Mouse (Mus musculus): Measurements from ENCODE around the gene Vps33a. TPM values are rescaled to one million over a fixed set of nuclear protein-coding genes. Genes with fewer than 3 reads are reported as not detected.

Gene Vps33a
- polyA plus RNA-seq, 1 experiment from 2014 or later, result 28.1 TPM

DNA sequence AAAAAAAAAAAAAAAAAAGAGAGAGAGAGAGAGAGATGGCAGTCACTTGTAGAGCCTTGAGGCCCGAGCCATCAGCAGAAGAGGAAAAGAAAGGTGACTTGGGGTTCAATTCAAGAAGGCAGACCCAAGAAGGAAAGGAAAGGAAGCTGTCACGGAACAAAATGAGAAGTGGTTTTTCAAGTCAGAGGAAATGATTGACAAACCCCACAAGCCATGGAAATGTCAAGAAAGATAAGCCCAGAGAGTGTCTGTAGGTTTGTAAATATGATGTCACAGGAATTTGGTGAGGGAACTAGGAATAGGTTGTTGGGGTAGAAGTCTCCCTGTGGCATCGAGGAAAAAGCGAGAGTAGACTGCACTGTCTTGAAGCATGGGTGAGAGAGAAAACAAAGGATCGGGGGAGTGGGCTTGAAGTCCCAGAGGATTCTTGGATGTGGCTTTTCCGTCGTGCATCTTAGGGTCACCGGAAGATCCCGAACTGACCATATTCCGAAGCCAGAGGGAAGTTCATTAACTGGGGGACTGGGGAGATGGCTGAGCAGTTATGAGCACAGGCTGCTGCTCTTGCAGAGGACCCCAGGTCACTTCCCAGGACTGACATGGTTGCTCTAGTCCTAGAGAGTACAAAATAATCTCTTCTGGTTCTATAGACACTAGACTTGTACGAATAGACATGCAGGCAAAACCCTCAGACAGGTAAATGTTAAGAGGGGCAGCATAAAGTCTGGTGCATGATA is 85.0 kb downstream of the Vps33a start:
- peaks cover 14% of the 10 kb centered on the region for H3K4me1 ChIP-seq
- no peak for DNase-seq (ENCODE audit: low spot score)
- no peaks in the 10 kb centered on the region for H3K9me3 ChIP-seq
- no peak overlapping the region for H3K27ac ChIP-seq (replicated peaks)
- peaks cover 6% of the 10 kb centered on the region; the same call in 1 of the 2 replicates for H3K27me3 ChIP-seq (replicated peaks; ENCODE audit: low read depth, poor library complexity, severe bottlenecking)
- WGBS, result 87% methylated on average over 11 of the region's 11 CpGs
- no peaks in the 10 kb centered on the region for H3K36me3 ChIP-seq (replicated peaks)
- H3K4me3 ChIP-seq, result no peak overlapping the region

Small RNAs within 50 kb of the gene (microRNA-seq; reads per million reads assigned to microRNA genes)
- gene Mir7647, result 1.8 reads per million

Other genes starting within 250 kb of the Vps33a start
- gene Bcl7a, start 229.2 kb downstream of the Vps33a start, polyA plus RNA-seq (2016; fragmentation: Nextera tagmentation; extraction: Ambion mirVana), result 41.7 and 42.8 TPM in 2 replicates
- 18.6 and 20.8 TPM in 2 replicates for gene Mlxip, start 178.2 kb downstream of the Vps33a start, polyA plus RNA-seq (2016; fragmentation: Nextera tagmentation; extraction: Ambion mirVana)
- 0.19 TPM in 1 of 2 replicates, not detected in the other for gene Lrrc43, start 83.7 kb downstream of the Vps33a start, polyA plus RNA-seq (2016; fragmentation: Nextera tagmentation; extraction: Ambion mirVana)
- gene Il31, start 83.5 kb downstream of the Vps33a start, polyA plus RNA-seq (2016; fragmentation: Nextera tagmentation; extraction: Ambion mirVana), result not detected in 2 replicates
- gene B3gnt4, start 62.6 kb downstream of the Vps33a start, polyA plus RNA-seq (2016; fragmentation: Nextera tagmentation; extraction: Ambion mirVana), result 1.5 and 2.0 TPM in 2 replicates
- 125 and 134 TPM in 2 replicates for gene Diablo, start 48.9 kb downstream of the Vps33a start, polyA plus RNA-seq (2016; fragmentation: Nextera tagmentation; extraction: Ambion mirVana)
- 0.24 and 0.35 TPM in 2 replicates for gene Gm49027, start 47.5 kb downstream of the Vps33a start, polyA plus RNA-seq (2016; fragmentation: Nextera tagmentation; extraction: Ambion mirVana)
- 52.9 and 54.0 TPM in 2 replicates for gene Clip1, start 111.6 kb upstream of the Vps33a start, polyA plus RNA-seq (2016; fragmentation: Nextera tagmentation; extraction: Ambion mirVana)
- 86.3 and 93.8 TPM in 2 replicates for gene Zcchc8, start 148.1 kb upstream of the Vps33a start, polyA plus RNA-seq (2016; fragmentation: Nextera tagmentation; extraction: Ambion mirVana)
- gene Rsrc2, start 176.4 kb upstream of the Vps33a start, polyA plus RNA-seq (2016; fragmentation: Nextera tagmentation; extraction: Ambion mirVana), result 142 and 144 TPM in 2 replicates
- gene Kntc1, start 176.7 kb upstream of the Vps33a start, polyA plus RNA-seq (2016; fragmentation: Nextera tagmentation; extraction: Ambion mirVana), result 45.3 and 46.4 TPM in 2 replicates

Measured in embryonic facial prominence, embryonic 10.5 days (tissue).